Mouse (Mus musculus): Measurements from ENCODE around the gene 4932438H23Rik.

4932438H23Rik gene

DNA sequence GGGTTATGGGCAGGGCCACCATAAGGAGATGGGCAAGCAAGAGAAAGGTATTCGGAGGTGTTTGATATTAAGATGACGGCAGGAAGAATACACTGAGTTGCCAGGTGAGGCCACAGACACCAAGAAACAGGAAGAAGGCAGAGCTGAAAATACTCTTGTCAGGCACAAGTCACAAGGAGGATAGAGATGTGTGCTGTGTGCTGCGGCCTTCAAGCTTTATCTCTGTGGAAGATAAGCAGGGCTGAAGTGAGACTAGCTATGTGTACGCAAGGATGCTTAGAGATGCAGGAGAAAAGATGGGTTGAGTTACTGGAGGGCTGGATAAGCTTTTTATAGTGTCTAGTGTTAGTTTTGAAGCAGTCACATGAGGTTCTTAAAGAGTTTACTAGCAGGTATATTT lies 37.7 kb downstream of the 4932438H23Rik start:
- no peak for DNase-seq (ENCODE audit: low read depth)

- no peak for DNase-seq (ENCODE audit: low read depth)
Observed at GRCm38 (mm10) chr16:91056043-91056821, 38.7 kb downstream of the 4932438H23Rik start.

DNA sequence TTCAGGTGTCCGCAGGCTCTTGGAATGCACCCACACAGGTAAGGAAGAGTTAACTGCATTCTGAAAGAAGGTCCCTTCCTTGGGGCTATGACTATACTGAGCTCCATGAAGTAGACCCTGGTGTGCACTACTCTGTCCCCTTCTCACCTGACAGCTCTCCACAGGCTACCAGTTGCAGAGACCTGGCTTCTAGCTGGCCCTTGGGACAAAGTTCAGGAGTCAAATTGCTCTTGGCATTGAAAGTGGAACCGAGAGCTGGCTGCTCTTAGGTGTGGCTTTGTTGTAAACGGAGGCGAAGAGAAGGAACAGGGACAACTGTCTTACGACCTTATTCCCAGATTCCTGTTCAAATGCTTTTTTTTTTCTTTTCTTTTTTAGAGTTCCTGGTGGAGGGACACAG lies 39.8 kb downstream of the 4932438H23Rik start:
- DNase-seq (ENCODE audit: low read depth): no peak

DNA sequence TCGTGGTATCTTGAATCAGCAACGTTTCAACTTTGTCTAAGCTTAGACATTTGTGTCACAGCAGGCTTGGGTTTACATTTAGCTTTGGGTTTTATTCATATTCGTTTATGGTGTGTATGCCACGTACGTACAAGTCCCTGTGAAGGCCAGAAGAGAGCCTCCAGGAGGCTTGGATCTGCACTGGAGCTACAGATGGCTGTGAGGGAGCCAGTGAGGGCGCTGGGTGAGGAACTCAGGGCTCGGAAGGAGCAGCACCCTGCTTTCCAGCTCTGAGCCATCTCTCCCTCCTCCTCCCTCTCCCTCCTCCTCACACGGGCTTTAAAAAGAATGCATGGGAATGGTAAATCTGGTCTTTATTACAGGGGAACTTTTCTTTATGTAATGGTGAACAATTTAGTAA lies 41.3 kb downstream of the 4932438H23Rik start:
- DNase-seq (ENCODE audit: low read depth): no peak

DNA sequence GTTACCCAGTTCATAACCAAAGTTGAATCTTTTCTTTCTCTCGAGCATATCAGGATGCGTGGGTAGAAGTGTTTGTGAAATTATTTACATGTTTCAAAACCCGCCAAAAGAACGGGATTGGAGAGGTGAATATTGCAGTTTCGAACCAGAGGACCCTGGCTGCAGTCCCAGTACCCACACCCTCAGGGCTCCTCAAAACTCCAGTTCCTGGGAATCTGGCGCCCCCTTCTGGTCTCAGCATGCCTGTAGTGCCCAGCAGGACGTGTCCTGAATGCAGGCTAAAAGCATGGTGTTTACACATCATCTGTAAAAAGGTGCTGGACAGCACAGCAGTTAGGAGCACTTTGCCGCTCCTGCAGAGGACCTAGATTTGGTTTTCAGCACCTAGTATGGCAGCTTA lies 49.4 kb downstream of the 4932438H23Rik start:
- DNase-seq (ENCODE audit: low read depth): peak; percentile 69

DNA sequence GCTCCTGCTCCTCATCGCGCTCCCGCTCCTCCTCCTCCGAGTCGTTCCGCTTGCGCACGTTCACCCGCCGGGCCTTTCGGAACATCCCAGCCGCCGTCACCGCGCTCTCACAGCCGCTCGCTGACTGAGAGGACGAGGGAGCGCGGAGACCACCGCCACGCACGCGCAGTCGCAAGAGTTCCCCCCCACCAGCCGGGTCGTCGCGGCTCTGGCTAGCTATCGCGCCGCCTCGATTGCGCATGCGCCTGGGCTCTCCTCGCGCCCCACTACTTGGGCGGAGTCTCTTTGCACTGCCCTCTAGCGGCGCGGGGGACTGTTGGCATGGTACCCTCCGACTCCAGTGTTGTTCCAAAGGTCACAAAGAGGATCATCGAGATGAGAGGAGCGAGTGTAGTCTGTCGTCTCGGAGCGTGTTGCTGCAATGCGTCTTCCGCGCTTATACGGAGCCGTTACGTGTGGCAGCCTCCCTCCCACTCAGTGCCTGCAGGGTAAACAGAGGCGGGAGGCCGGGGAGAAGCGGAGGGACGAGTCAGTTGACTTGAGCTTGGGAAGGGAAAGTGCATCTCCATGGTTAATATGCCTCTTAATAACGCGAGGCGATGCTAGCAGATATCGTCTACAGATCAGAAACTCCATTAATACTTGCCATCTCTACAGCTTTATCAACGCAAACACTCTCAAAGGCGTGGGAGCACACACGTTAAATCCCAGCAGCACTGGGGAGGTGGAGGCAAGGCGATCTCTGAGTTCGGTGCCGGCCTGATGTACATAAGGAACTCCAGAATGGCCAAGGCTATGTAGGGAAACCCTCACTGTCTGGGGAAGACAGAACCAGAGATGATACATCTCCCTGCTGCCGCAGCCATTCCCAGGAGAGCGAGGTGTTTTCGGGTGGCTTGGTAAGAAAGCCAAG lies 50.4 kb downstream of the 4932438H23Rik start, which contains the start of gene Paxbp1:
Gene Paxbp1, minus strand, starts transcription at position 274 of the 913 bp plus-strand sequence.
- peak; percentile 98 for DNase-seq (ENCODE audit: low read depth)

- DNase-seq (ENCODE audit: low read depth): peak; percentile 70
Observed at GRCm38 (mm10) chr16:91043461-91044248, 51.3 kb downstream of the 4932438H23Rik start.

DNA sequence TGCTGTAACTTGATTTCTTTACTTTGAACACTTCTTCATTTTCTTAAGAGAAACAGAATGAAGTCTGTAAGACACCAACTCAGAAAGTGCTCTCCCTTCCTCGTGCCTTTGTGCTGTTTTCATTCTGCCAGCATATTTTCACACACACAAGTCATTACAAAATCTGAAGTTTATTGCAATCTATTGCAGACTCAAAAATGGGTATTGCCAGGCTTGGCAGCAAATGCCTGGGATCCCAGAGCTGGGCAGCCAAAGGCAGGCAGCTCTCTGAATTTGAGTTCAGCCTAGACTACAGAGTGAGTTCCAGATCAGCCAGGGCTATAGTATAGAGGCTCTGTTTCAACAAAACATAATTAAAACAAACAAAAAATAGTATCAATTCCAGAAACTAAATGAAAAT lies 52.3 kb downstream of the 4932438H23Rik start:
- DNase-seq (ENCODE audit: low read depth): peak; percentile 9

DNA sequence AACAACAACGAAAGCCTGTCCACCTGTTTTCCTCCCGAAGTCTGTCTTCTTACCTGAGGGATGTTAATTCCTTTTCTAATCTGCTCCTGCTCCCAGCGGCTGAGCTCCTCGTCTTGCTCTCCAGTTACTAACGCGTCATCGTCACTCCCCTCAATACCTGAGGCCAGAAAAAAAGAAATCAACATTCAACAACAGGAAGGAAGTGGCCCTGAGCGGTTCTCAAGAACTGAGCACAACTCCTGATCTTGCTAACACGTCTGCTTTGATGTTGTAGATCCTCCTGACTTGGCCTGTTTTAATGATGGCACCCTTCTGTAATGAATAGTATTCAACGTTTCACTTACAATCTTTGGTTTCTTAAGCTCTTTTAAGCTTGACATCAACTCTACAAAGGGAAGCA lies 59.1 kb downstream of the 4932438H23Rik start:
- no peak for DNase-seq (ENCODE audit: low read depth)

DNA sequence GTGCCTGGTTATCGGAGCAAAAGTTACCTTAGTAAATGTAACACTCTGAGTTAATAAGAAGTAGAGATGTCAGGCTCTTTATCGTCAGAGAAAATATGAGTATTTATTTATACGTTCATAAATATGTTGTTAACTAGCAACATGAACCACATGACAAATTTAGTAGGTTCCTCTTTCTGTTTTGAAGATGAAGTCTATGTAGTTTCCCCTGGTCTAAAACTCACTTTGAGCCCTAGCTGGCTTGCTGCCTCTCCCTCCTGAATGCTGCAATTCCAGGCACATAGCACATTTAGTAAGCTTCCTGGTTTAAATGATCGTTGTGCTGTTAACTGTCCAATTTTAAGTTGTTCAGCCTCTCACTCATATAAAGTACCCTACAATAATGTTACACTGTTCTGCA lies 64.2 kb downstream of the 4932438H23Rik start:
- DNase-seq (ENCODE audit: low read depth): no peak

DNA sequence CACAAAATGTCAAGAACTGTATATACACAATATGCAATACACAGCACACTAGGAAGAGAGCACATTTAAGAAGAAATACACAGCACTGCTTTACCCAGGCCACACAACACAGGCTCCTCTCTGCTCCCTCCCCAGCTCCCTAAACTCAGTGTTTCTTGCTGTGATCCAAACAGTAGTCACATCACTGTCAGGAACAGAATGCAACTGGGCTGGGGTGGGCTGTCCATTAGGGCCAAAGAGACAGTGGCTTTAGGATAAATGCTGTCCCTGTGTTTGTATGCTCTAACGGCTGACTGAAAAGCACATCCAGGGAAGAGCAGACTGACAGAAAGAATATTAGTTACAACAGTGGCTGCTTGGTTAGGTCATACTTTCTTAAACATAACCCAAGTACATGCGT lies 65.0 kb downstream of the 4932438H23Rik start:
- no peak for DNase-seq (ENCODE audit: low read depth)

DNA sequence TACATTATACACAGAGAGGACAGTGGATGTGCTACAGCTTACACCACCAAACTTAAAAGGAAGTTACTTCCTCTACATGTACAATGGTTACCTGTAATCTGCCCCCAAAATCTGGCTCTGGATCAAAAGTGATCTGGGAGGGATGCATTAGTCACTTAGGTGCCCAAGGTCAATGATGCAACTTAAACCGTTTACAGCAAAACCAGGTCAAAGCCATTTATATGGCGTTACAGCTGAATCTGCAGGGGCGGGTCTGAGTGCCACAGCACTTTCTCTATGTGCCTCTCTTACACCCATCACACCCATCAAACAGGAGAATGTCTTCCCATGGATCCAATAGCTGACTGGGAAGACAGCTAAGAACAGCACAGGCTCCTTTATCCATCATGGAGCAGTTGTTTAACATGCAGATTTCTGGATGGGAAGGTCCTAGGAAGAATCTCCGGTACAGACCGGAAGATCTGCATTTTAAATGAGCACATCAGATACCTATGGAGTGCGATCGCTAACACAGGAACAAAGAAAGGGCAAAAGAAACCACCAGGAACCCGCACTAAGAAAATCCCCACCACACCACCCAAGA lies 65.7 kb downstream of the 4932438H23Rik start:
- no peak for DNase-seq (ENCODE audit: low read depth)

DNA sequence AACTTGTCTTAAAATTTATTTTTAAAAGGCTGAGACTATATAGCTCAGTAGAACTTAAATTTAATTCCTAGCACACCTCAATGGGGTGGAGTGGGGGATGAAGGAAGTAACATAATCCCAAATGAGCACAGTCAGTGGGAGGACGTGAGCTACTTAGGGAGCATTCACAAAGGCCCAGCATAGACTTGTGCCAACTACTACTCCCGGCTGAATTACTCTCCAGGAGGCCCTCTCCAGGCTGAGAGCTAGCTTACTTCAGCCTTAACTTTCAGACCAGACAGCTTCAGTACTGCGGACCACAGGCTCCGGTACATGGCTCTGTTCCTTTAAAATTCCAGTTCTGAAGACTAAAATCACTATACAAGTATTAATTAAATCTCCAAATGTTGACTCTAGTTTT lies 68.6 kb downstream of the 4932438H23Rik start:
- DNase-seq (ENCODE audit: low read depth): no peak

DNA sequence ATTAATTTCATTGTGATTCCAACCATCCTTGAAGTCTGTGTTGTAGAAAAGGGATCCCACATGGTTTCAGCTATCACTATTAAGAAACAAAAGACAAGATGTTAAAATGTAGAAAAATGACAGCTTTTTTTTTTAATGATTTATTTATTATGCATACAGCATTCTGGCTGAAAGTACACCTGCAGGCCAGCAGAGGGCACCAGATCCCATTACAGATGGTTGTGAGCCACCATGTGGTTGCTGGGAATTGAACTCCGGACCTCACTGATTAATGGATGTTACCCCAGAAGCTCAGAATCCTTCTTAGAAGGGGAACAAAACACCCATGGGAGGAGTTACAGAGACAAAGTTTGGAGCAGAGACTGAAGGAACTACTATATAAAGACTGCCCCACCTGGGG lies 71.5 kb downstream of the 4932438H23Rik start:
- DNase-seq (ENCODE audit: low read depth): peak; percentile 46

GRCm38 (mm10) chr16:91020842-91021483 lies 74.0 kb downstream of the 4932438H23Rik start:
- no peak for DNase-seq (ENCODE audit: low read depth)

DNA sequence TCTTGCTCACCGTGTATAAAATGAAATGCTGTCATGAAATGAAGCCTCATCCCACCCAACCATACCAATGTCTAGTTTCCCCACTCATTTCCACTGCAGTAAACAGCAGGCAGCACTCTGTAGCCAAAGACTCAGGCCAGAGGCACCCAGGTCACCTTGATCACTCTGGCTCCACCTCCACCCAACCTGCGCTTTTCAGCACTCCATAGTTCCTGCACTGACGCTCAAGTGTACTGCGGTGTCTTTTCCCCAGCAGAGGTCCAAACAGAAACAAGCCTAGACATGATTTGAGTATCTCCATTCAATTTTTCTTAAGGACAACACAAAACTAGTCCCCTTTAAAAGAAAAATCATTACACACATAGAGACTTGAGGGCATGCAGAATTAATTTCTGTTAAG lies 75.4 kb downstream of the 4932438H23Rik start:
- DNase-seq (ENCODE audit: low read depth): no peak

- DNase-seq (ENCODE audit: low read depth): peak; percentile 3
Observed at GRCm38 (mm10) chr16:91015761-91016160, 79.2 kb downstream of the 4932438H23Rik start.

- DNase-seq (ENCODE audit: low read depth): peak; percentile 30
Observed at GRCm38 (mm10) chr16:91011847-91012246, 83.1 kb downstream of the 4932438H23Rik start.

GRCm38 (mm10) chr16:91011021-91011683 lies 83.8 kb downstream of the 4932438H23Rik start, which contains the start of gene Synj1:
Synj1 (minus strand) TSS chr16:91011308.
- DNase-seq (ENCODE audit: low read depth): peak; percentile 94

- DNase-seq (ENCODE audit: low read depth): peak; percentile 37
Observed at GRCm38 (mm10) chr16:91010581-91011020, 84.3 kb downstream of the 4932438H23Rik start.

Data from NIH3T3 (cell line).